Mouse (Mus musculus) MEL-GATA-1-ER (cell line): ENCODE measurements around the gene Abraxas2.

Experiments
- DNase-seq: peaks from one replicate; pipeline ENCODE4 v3.0.0-alpha.2; 2012; ENCODE audit warnings: low read depth; ENCODE audit errors: extremely low read depth

The Abraxas2 gene

DNA sequence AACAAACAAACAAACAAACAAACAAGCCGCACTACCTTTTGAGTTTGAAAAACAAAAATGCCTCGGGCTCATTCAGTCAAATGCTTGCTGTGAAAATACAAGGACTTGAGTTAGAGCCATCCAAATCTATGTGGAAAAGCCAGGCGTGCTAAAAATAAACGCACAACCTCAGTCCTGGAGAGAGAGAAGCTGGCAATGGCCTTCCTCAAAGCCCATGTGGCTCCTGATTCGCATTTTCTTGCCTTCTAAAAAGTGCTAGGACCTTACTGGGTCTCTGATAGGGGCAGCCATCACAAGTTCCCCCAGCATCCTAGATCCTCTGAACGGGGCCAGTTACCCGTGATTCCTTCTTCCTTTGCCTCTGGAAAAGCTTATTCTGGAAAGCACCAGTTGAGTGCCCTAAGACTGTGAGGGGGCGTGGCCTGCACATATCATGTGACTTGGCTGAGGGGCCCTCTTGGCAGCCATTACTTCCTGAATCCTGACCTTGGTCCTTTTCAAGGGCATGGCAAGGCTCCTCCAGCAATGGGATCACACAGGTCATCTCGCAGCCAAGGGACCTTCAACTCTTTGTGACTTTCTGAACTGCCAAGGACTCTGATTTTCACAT is 37.3 kb downstream of the Abraxas2 start:
- no peak for DNase-seq

DNA sequence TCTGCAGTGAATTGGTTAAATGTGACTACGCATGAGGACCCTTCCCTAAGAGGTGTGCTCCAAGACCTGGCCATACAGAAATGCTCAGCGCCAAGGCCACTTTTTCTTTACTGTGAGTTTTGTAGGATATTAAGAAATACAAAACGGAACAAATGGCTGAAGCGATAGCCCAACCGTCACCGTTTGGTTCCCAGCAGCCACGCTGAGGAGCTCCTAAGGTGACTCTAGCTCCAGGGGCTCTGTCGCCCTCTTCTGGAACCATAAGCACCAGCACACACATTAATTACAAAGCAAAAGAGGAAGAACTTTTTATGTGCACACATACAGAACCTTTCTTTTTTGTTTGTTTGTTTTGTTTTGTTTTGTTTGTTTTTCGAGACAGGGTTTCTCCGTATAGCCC is 38.2 kb downstream of the Abraxas2 start:
- peak; percentile 44 for DNase-seq

DNA sequence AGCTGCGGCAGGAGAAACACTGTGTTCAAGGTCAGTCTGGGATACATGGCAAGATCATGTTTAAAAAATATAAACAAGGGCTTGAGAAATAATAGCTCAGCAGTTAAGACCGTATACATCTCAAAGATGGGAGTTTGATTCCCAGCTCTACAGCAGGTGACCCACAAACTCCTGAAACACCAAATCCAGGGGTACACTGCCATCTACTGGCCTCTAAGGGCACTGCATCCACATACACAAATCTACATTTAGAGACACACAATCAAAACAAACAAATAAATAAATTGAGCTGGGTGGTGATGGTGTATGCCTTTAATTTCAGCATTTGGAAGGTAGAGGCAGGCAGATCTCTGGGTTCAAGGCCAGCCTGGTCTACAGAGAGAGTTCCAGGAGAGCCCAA is 39.2 kb downstream of the Abraxas2 start:
- DNase-seq = peak; percentile 42

DNA sequence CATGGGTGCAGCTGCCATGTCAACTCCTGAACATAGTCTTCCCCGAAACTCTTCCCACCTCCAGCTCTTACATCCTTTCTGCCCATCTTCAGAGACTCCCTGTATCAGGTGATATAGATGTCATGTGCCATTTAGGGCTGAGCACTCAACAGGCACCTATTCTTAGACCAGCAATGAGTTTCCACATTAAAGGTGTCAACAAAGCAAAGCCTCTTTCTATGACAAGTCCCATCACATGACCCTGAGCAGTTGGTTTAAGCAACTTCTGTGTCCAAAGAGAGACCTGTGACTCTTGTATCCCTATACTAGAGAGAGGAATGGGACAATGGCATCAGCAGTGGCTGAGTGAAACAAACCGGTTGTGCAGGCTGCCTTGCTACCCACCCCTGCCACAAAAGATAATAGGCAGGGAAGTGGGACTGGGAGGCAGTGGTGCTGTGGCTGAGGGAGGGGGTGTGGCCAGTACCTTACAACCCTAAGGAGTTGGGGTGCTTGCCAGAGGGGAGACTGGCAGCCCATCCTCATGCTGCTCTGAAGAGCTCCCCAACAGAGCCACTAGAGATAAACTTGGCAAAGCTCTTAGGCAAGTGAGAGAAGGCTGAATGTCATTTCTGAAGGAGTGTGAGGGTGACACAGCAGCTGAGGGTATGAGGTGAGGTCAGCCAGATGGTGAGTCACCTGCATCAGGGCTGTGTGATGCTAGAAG is 42.0 kb downstream of the Abraxas2 start:
- DNase-seq = no peak

DNA sequence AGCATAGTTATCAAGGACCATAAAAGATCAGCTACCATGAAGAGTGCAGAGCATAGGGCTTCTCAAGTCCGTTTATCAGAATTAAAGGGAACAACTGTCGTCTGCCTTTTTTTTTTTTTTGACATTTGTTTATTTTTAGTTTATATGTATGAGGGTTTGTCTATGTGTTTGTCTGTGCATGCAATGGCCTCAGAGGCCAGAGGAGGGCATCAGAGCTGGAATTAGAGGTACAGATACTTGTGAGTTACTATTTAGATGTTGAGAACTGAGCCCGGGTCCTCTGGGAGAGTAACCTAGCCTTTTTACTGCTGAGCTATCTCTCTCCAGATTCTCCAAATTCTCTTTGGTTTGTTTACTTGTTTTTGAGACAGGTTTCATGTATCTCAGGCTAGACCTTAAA is 44.8 kb downstream of the Abraxas2 start:
- peak; percentile 10 for DNase-seq

DNA sequence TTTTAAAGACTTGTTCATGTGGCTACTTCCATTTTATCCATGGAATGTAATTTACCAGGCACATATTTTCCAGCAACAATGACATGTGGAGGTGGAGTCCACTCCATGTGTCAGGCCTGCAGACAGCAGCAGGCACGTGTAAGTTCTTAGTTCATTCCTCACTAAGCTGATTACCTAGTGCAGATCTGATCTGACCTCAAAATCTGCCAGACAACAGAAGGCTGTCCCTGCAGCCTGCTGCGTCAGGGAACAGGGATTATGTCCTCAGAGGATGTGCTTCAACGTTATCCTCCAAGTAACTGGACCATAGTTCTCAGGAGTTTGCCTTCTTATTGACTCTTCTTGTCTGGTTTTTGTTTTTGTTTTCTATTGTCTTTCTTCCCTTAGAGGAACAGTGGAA is 62.9 kb downstream of the Abraxas2 start:
- no peak for DNase-seq

DNA sequence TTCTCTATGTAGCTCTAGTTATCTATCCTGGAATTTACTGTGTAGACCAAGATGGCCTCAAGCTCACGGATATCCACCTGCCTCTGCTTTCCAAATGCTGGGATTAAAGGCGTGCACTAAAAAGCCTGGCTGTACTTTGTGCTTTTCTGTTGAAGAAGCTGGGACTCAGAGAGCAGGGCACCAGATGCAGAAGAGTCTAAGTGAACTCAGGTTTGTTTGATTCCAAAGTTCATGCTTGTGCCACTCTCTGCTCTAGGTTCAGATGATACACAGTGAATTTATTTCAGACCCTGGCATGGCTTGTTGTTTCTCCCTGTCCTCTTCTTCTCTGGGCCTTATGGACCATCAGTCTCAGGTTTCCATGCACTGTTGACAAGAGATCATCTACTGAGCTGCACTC is 66.2 kb downstream of the Abraxas2 start:
- no peak for DNase-seq

DNA sequence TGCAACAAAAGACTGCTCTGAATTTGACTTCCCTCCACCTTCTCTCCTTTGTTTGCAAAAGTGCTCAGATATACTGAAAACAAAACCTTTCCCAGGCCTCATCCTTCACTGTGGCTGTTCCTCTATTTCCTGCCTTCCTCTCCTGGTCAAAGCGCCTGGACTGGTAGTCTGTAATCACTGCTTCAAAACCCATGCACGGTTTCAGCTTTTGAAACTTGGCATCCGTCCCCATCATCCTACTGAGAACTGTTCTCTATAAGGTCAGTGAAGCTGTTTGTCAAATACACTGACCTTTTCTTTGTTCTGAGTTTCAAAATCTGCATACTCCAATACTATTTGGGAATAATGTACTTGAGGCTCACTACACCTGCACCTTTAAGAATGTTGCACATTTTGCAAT is 68.2 kb downstream of the Abraxas2 start:
- no peak for DNase-seq

DNA sequence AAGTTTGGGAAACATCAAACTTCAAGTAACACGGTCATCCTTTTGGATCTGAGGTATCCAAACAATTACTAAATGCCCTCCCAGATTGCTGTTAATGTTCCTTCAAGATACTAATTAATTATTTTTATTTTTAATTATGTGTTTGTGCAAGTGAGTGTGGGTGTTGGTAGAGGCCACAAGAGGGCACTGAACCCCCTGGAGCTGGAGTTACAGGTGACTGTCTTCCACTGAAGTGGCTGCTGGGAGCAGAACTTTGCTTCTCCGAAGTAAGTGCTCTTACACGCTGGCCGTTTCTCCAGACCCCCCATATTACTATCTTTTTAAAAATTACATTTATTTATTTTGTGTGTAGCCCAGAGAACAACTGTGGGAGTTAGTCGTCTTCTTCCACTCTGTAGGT is 71.0 kb downstream of the Abraxas2 start:
- DNase-seq = peak; percentile 48

DNA sequence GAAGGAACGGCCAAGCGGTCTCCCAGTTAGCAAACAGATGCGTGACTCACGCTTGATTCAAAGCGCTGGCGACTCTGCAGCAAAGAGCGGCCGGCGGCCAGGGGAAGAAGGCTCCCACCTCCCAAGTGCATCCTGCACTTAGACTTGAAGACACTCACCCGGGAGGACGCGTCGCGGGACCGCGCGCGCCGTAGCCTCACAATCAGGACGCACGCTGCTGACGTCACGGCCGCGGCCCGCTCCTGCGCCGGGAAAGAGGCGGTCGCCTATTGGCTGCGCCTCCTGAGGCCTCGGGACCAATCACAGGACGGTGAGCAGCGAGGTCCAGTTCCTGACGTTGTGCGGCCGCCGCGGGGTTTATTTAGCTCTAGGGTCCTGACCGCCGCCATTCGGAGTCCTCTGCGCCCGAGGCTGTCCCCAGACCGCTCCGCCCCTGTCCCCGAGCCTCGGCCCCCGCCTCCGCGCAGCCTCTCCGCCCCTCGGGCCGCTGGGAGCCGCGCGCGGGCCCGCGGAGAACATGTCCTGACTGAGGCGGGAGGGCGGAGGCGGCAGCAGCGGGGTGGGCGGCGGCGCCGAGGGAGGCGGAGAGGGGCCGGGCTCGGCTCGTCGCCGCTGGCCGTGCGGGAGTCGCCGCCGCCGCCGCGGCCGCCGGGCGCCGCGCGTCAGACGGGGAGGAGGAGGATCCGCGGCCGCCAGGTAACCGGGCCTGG is 72.0 kb downstream of the Abraxas2 start, which contains the start of gene Zranb1:
Gene Zranb1, plus strand, starts transcription at position 293 of the 710 bp plus-strand sequence.
- peak; percentile 92 for DNase-seq

DNA sequence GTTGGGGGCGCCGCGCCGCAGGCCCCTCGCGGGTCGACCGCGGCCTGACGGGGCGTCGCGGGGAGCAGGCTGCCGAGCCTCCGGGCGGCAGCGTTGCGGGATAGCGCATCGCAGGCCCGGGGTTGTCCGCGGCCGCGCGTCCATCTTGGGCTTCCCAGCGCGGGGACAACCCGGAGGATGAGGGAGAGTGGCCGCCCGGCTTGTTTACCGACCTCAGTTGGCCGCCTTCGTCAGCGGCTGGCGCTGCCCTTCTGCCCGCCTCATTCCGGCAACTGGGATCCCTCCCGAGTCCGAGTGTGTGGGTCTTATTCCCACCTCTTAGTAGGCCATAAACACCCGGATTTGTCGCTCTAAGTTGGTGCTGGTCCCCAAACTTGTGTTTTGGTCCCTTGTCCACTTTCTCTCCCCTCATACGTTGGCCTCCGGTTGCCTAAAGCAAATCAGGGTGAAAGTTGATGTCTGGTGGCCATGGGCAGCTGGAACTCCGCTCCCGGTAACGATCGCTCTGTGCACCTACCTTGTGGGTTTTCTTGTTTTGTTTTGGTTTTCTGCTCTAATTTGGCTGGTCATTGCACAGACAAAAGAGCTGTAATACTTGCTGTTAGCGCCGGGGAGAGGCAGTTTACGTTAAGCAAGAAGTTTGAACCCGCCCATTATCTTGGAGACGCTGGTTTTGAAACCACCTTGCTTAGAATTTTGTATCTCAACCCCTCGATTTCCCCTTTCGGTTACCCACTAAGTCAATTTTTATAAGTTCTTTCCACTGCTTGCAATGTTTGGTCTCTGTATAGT is 72.7 kb downstream of the Abraxas2 start:
- peak; percentile 61 for DNase-seq

DNA sequence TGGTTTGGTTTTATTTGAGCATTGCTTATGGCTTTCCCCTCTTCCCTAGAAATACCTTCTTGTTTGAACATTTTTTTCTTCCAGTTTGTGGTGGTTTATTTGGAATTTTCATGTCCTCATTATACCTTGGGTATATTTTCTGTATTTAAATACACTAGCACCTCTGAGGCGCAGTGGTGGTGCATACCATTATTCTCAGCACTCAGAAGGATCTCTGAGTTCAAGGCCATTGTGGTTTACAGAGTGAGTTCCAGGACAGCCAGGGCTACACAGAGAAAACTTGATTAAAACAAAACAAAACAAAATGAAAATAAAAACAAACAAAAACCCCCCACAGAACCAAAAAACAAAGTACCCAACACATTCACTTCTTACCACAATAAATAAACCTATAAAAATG is 74.3 kb downstream of the Abraxas2 start:
- DNase-seq = no peak
